Mouse (Mus musculus) testis, adult 2 months (tissue): ENCODE data around the gene Ptprf.

Source experiments
- CTCF ChIP-seq: fragments of 200-500 bp; IDR thresholded peaks from 2 replicates; pipeline ENCODE4 v1.5.1; 2012; ENCODE audit warnings: low read depth, mild to moderate bottlenecking, inconsistent platforms, low read length, moderate library complexity; ENCODE audit not compliant: control insufficient read depth, insufficient read depth, insufficient replicate concordance
- POLR2A ChIP-seq: fragments of 200-500 bp; IDR thresholded peaks from 2 replicates; pipeline ENCODE4 v1.6.1; 2012; ENCODE audit warnings: low read depth, mild to moderate bottlenecking, inconsistent platforms, low read length, moderate library complexity; ENCODE audit not compliant: control insufficient read depth

DNA sequence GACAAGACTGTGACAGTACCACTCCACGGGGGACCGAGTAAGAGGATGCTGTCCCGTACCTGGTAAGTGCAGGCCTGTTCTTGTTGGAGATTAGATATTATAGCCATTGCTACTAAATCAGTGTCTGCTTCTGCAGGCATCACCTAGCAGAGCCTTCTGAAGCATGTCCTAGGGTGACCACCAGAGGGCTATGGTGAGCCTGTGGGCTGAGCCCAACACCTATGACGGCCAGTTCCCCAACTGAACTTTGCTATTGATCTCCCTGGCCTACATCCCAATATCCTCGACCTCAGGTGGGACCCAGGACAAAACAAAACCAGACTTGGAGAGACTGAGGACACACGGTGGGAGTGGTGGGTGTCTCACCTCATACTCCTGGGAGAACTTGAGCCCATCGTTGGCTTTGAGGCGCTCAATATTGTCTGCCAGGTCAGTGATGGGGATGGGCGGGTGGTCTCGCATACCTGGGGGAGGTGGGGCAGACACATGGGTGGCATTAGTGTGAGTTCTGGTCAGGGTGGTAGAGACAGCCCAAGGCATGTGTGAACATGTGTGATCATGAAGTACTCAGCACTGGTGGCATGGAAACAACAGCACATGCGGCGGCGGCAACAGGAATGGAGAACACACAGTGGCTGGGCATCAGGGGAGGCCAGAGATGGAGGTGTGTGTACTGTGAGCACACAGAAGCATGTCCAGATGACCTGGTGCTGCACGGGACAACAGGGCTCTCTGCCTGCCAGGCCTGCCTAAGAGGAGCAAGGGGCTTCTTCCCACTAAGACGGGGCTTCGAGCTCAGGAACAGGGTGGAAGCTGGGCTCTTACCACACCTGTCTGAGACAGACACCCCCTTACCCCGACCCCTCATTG is 74.2 kb downstream of the Ptprf start:
- TF ChIP-seq CTCF = peak; percentile 65; the same call in 1 of the 2 replicates
- no peak for TF ChIP-seq POLR2A
